Mouse (Mus musculus) A20 (cell line): ENCODE results near the gene Malsu1.
A peak's percentile ranks its signal among the peaks of the same experiment; 100 is the strongest.

ENCODE experiments used
- DNase-seq: peaks from one replicate; pipeline ENCODE4 v3.0.0-alpha.2; 2011; ENCODE audit warnings: low read depth, low spot score

Malsu1 gene

DNA sequence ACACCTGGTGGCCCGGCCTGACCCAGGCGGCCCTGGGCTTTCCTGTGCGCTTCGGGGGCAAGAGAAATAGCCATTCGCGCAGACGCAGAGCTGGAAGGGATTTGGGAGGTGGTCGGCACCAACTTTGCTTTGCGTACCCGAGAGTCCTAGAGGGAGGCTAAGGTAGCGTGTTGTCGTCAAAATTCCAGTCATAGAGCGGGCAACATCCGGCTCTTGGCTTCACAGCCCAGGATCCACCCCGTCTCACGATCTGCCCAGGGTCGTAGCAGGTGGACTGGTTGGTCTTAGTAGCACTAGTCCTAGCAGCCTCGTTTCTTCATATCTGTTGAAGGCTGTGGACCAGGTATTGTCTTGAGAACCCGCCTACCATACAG lies 509 bp downstream of the Malsu1 start:
- no peak for DNase-seq

DNA sequence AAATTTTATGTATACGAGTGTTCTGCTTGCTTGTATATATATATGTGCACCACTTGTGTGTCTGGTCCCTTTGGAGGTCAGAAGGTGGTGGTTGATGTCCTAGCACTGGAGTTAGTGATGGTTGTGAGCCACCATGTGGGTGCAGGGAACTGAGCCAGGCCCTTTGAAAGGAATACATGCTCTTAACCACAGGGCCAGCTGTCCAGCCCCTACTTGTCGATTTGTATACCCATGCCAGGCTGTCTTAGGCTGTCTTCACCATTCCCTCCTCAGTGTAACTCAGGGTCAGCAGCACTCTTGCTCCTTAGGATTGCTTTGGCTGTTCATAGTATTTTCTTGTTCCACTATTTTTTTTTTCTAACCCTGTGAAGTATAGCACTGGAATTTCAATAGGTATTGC lies 4.3 kb downstream of the Malsu1 start:
- DNase-seq = no peak

DNA sequence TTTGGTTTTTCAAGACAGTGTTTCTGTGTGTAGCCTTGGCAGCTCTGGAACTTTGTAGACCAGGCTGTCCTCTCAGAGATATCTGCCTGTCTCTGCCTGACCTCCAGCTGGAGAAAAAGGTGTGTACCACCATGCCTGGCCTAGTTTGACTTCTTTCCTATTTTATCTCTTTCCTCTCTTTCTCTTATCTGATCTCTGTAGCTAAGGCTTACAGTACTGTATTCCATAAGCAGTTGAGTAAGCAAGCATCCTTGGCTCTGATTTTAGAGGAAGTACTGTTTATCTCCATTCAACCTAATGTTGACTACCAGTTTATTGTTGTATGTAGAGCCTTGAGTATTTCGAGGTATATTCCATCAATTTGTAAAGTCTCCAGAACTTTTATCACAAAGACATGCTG lies 5.7 kb downstream of the Malsu1 start:
- no peak for DNase-seq

DNA sequence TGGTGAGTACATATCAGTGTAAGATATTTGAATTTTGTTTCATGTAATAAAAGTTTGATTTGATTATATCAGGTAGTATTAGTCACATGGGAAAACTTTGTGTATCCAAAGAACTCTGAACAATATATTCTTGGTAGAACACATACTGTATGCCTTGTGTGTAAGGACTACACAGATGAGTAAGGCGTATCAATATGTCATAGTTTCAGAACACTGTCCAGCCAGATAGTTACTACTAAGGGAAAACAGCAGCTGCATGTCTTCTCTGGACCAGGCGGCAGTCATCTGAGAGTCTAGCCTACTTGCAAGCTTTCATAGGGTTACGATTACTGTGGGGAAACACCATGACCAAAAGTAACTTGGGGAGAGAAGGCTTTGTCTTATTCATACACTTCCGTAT lies 9.4 kb downstream of the Malsu1 start:
- DNase-seq = no peak

DNA sequence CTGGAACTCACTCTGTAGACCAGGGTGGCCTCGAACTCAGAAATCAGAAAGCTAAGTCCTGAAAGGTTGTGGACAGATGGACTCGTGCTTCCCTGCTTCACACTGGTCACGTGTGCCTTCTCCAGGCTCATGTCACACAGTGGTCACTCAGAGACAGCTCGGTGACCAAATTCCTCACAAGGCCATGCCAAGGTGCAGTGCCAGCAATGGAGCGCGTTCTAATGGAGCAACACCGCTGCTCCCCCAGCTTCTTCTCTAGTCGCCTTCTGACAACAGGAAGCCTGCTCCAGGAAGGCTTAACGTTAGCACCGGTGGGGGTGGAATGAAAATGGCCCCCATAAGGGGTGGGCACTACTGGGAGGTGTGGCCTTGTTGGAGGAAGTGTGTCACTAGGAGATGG lies 21.4 kb downstream of the Malsu1 start:
- DNase-seq = no peak

DNA sequence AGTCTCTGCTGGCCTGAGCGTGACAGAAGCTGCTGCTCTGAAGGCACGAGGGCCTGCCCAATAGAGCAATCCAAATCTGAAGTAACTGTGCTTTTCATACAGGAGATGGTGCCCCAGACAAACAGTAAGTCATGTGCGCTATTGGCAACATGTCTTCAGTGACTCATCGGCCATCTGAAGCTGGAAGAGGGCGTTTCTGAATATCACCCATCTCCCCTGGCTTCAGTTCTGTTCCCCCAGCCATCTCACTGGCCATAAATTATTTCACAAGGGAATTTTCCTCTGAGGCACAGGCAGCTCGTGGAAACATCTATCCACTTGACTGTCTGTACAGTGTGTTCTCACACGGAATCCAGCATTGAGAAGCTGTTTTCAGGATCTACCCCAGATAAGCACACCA lies 22.8 kb downstream of the Malsu1 start:
- DNase-seq = no peak

DNA sequence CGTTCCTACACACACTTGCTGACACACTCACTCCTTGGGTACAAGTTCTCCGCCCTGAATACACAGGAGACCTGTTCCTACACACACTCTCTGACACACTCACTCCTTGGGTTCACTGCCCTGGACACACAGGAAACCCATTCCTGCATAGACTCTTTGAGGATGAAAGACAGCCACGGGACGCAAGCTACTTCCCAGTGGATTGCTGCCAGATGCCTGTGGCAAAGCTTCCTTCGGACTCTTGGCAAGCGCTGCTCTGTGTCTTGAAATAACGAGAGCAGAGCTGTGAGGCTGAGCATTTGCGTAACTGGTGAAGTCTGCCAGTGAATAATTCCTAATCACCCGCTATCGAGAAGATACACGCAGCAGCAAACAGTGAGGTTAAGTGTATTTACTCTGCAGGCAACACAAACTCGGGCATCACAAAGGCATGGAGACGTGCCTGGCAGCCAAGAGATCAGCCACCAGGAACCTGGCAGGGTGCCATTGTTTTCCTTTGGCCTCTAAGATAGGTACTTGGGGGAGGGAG lies 23.4 kb downstream of the Malsu1 start:
- no peak for DNase-seq

DNA sequence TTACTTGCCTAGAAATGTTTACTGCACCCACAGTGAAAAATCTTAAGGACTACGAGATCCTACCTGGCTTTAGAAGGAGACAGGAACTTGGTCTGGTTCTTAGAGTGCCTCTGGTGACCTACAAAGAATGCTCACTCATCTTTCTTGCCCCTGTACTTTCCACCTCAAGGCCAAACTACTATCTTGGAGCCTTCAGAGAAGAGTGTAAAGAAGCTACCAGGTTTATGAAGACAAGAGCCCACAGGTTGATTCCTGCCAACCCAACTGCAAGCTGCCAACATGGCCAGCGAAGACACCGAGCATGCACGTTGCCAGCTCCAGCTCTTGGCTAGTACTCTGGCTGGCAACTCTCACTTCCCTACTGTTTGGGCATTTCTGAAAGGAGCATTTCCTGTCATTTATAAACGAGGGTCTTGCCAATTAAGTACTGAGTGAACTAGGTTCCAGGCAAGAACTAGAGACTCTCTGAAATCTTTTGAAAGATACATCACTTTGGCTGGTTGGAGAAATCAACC lies 24.1 kb downstream of the Malsu1 start:
- no peak for DNase-seq

DNA sequence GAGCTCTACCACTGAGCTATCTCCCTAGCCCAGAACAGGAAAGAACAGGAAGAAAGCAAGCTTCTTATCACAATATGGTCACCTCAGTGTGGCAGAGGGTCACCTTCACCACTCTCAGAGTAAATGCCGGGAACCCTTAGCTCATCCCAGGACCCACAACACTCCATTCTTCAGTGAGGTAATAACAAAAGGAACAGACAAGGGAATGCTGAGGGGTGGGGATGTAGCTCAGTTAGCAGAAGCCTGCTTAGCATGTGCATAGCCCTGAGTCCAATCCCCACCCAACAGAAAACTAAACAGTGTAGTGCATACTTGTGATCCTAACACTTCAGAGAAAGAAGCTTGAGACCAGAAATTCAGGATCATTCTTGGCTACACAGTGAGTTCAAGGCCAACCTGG lies 25.5 kb downstream of the Malsu1 start:
- DNase-seq = no peak

DNA sequence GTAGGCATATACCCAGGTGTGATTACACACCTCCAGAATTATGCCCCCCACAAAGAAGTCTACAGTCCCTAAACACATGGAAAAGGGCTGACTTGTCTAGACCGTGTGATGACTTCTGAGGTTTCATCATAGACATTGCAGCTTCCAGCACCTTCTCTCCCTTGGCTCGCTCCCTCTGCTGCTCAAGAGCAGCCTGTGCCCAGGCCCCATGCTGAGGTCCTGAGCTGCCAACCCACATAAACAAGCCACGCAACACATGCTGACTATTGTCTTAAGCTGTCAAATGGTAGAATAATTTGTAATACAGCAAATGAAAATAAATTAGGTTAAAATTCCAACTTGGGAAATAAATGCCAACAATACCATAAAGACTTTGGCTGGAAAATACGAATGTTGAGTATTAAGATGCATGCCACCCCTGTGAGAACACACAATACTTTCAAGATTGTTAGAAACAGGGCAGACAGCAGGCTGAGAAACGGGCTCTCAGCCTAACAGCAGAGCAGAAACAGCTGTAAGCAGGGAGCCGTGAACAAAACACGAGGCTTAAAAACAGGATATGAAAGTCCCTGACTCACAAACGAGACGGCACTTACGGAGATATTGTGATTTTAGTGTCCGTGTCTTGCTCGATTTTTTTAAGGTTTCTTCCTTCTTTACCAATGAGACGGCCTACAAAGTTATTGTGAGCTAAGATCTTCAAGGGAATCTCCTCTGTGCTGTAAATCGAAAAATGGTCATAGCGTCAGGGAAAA lies 33.3 kb downstream of the Malsu1 start:
- DNase-seq = peak; percentile 89

DNA sequence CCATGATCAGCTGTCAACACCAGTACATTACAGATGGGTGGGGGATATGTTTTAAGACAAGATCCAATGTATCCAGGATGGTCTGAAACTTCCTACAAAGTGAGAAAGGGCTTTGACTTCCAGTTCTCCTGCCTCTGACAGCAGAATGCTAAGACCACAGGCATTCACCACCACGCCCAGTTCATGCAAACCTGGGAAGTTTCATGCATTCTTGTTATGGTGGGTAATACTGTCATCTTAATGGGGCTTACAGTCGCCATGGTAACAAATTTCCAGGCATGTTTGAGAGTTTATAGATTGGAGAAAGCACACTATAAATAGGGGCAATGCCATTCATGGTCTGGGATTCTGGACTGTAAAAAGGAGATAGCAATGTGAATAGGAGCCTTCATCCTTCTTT lies 35.6 kb downstream of the Malsu1 start:
- DNase-seq = no peak

DNA sequence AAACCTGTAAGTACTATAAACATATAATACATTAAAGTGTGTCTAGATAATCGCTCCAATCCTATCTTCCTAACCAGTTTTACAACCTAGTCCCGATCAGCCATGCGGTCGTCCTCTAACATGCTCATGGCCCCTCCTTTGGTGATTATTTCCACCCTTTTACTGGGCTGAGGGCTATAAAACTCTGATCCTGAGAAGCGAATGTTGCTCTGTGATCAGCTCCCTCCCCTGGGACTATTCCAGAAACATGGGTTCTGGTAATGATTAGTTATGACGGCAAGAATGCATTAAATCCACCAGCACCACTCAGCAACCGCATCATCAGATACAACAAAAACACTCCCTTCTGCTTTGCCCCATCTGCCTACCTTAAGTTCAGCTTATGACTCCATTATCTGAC lies 40.3 kb downstream of the Malsu1 start:
- DNase-seq = no peak

DNA sequence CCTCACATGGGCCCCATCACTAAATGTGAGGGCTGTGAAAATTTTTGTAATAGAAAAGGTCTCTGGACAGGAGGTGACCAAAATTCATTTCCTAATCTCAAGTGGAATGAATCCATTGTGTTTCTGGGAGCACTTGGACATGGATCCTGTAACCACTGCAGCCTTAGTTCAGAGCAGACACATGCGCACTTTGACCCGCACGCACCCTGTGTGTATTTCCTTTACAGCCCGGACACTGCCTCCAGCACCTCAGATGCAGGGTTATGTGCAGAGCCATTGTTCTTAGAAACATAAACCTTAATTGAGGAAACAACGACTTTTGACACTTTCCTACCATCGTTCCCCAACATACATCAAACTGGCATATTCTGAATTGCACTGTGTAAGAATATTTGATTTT lies 40.9 kb downstream of the Malsu1 start:
- no peak for DNase-seq

DNA sequence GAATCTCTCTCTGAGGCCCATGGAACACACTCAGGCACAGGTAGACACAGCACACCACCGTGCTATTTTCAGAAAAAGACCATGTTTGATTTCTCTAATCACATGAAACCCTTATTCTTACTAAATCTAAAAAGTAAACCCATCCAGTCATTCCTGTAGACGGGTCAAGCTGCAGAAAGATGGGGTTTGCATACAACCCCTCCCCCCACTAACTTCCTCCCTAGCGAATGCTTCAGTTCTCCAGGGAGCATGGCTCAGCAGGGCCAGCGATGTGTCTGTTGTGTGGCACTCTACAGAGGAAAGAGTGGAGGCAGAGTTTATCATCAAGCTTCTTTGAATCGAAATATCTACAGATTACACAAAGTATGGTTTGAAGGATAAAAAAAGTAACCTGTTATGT lies 42.0 kb downstream of the Malsu1 start:
- peak; percentile 22 for DNase-seq

DNA sequence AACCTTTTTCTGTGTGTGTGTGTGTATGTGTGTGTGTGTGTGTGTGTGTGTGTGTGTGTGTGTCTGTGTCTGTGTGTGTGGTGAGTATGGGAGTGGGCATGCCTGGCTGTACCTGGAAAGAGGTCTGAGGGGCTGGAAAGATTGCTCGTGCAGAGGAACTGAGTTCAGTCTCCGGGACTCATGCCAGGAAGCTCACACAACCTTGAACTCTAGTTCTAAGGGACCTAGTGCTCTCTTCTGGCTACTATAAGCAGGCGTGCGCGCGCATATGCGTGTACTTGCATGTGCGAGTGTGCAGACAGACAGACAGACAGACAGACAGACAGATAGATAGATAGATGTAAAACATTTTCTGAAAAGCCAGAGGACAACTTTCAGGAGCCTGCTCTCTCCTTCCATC lies 42.6 kb downstream of the Malsu1 start:
- no peak for DNase-seq

DNA sequence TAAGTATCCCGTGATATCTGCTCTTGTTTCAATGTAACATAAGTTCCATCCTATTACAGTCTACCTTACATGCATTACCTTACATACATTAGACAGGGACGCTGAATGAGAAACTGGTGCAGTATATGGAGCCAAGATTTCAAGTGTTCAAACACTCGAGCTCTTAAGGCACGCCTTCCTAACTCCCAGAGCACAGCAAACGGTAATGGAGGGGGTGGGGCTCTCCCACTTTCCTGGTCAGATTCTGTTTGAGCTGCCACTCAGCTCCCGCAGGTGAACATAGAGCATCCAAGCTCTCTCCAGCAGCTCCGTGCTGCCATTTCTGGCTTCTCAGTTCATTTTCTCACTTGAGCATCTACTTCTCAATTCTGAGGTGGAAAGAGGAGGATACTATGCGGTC lies 44.9 kb downstream of the Malsu1 start:
- DNase-seq = no peak

DNA sequence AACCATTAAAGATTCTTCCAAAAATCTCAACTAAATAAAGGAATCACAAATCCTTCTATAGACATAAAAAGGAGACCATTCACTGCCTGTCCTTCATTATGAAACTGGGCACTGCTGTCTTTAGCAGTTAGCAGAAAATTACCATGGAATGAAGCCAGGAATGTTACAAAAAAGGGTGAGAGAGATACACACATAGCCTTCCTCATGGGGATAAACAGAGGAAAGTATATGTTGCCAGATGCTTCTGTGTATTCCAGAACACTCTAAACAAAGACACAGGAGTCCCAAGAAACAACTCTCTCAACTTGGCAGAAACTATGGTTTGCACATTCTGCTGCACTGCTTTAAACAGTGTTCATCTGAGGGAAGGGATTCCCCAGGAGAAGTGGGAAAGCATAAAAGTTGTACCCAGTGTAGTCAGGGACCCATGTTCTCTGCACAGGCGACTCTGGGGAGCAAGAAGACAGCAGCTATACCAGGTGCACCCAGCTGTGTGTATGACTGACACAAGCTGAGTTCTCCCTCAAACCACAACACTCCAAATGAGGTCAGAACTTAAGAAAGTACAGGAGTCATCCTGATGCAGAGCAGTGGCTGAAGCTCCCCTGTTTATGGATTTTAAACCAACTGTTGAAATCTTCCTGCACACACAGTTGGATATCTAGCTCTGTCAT lies 46.0 kb downstream of the Malsu1 start:
- no peak for DNase-seq

DNA sequence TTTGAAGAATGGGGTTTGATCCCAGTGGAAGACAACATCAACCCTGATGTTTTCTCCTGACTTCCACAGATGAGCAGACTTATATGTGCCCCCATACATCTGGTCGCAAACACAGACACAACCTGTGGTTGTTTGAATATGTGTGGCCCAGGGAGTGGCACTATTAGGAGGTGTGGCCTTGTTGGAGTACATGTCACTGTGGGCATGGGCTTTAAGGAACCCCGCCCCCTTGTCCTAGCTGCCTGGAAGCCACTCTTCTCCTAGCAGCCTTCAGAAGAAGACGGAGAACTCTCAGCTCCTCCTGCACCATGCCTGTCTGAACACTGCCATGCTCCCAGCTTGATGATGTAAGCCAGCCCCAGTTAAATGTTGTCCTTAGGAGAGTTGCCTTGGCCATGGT lies 46.8 kb downstream of the Malsu1 start:
- DNase-seq = no peak

DNA sequence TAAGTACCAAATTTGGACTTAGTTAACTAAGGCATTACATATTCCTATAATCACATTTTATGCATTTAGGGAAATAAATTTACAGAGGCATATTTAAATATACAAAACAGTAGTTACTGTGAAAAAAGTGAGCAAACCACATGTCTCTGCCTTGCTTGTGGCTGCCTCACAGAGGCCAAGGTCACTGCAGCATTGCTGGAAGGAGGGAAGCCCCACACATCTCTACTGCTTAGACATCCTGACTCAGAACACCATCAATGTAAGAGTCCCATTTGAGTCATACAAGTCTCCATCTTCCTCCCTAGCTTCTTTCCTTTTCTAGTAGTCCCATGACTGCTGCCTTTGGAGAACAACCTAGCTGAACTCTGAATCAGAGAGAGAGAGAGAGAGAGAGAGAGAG lies 56.7 kb downstream of the Malsu1 start:
- DNase-seq = no peak

DNA sequence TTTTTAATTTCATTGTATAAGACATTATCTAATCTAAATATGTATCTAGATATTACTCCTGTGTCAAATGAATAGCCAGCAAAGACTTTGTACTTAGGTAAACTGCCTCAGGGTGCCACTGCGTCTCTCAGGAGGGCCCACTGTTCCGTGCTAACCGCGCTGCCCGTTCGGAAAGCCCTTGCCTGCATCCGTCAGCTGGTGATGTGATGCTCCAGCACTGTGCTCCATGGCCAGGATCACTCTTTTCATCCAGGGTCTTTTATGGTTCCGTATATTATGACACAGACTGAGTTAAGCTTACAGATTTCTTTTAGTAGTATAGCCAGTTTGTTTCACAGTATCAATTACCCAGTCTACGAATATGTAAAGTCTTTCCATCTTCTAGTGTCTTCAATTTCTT lies 58.3 kb downstream of the Malsu1 start:
- DNase-seq = no peak

DNA sequence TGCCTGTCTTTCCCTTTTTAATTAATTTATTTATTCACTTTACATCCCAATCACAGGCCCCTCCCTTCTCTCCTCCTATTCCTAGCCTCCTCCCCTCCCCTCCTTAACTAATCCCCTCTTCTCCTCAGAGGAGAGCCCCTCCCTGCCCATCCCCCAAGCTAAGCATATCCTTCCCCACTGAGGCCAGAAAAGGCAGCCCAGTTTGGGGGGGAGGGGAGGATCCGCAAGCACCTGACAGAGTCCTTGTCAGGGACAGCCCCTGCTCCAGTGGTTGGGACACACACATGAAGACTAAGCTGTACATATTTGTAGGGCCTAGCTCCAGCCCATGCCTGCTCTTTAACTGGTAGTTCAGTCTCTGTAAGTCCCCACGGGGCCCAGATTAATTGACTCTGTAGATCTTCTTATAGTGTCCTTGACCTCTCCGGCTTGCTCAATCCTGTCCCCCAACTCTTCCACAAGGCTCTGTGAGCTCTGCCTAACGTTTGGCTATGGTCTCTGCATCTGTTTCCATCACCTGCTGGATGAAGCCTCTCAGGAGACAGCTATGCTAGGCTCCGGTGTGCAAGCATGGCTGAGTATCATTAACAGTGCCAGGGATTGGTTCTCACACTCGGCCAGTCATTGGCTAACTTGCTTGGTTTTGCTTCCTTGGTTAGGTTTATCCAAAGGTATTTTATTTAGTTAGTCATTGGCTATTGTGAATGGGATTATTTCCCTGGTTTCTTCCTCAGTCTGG lies 58.9 kb downstream of the Malsu1 start:
- no peak for DNase-seq
